Mouse (Mus musculus) thymus, adult 2 months (tissue): ENCODE results near the gene Nop9.

Experiments used
- CTCF ChIP-seq: fragments of 200-500 bp; IDR thresholded peaks from 2 replicates; pipeline ENCODE4 v1.5.1; 2012; ENCODE audit warnings: mild to moderate bottlenecking, control low read depth, low read length, moderate library complexity, borderline replicate concordance; ENCODE audit not compliant: control insufficient read depth, poor library complexity, insufficient read depth; ENCODE audit errors: extremely low read depth
- POLR2A ChIP-seq: fragments of 200-500 bp; IDR thresholded peaks from 2 replicates; pipeline ENCODE4 v1.6.1; 2012; ENCODE audit warnings: mild to moderate bottlenecking, low read length, control low read depth, moderate library complexity; ENCODE audit not compliant: control insufficient read depth, poor library complexity, insufficient read depth; ENCODE audit errors: extremely low read depth

- TF ChIP-seq CTCF (no peak), POLR2A (no peak)
These were observed 39.7 kb downstream of the Nop9 start for GRCm38 (mm10) chr14:55785195-55785594.
